Mouse (Mus musculus) layer of hippocampus, postnatal 25 days (tissue): ENCODE measurements around the gene Nxf3. TPM values are rescaled to one million over a fixed set of nuclear protein-coding genes. Genes with fewer than 3 reads are reported as not detected.
"Not testable (repeated sequence)": the region's sequence is repeated elsewhere in the genome, so short reads cannot be mapped to it uniquely, and the experiment has no call there.

Experiments used
- DNase-seq, 2 experiments: peaks; one replicate each; pipeline ENCODE4 v3.0.0; 2022; ENCODE audit warnings: mixed read lengths in 2 of 2, low spot score in 1 of 2; ENCODE audit errors: extremely low spot score in 1 of 2
- total RNA-seq, 2 experiments: library from RNA; stranded (reverse); gene quantifications; 2 replicates each; pipeline ENCODE4 v1.2.3; 2021

The Nxf3 gene
- not detected for total RNA-seq

DNA sequence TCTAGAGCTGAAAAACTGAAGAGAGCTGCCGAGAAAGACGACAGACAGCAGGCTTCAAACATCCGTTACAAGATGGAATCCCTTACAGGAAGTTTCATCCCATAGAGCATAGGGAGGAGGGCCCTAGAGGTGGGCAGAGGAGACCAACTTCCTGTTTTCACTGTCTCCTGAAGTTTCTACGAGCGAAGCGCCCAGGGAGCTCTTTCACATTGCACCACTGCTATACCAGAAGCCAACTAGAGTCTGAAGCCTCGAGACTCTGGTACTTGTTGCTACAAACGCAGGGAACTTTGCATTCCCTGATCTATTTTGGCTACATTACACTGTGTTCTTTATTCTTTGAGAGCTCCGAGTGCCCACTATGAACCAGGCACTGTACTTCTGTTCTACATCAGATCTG lies at the start of gene Nxf3:
TSS of gene Nxf3 (minus strand) at position 101 of the 400 bp plus-strand sequence.
- no peak for DNase-seq

DNA sequence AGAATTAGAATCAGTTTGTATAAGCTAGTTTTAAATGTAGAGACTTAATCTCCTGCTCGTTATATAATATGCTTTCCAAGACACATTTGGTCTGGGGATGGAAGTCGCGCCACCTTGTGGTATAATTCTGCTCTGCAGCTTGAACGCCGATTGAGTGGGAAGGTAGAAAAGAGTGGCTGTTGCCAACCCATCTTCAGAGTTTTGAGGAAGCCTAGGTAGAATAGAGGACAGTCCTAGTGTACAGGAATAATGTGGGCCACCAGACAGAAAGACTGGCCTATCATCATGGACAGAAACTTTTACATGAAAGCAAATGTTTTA lies 42.6 kb upstream of the Nxf3 start:
- peak; percentile 35 to 62 for DNase-seq

DNA sequence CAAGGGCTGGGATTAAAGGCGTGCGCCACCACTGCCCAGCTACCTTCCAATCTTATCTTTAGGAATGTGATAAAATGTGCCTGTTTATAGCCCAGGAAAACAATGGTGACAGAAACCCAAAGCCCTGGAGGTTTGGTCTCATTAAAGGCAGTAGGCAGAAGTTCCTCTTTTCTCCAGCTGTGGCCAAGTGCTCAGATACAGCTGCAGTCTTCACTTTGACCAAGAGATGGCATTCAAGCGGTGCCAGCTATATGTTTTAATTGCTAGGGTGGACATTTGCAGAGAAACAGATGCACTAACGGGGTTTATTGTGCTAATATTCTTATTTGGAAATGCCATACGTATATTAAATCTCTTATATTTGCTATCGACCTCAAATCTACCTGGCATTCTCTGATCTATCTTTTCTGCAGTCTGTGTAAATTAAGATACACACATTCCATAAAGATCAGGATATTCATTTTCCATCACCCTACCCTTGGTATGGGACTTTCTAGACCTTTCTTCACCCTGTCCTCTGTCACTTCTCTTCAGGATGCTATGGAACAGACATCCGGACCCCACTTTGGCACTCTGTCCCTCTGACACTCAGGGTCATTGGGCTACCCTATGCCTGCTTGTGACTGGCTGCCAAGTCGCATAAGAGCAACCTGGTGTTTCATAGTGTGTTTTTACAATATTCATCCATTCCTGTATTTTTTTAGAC lies 42.1 kb upstream of the Nxf3 start:
- DNase-seq: no peak

DNA sequence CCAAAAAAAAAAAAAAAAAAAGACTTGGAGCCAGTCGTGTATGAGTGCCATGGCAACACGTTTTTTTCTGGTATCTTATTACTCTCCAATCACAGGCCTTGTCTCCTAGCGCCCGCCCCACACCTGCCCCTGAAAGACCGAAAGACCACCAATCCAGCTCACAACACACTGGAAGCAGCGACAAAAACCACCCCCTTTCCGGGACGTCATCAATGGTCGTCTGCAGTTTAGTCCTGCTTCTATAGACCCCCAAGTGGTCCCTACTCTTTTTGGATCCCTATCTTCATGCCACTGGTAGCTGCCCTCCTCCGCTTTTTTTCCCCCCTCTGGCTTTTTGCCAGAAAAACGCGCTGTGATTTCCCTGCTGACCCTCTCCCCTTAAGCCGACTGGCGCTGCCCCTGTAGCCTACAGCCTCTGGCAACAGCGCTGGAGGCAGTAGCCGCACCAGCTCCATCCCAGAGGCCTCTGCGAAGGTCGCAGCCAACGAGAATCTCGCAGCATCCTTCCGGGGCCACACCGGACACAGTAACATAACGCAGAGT lies 30.4 kb upstream of the Nxf3 start:
- peak in 1 of 2 experiments; percentile 53 for DNase-seq

DNA sequence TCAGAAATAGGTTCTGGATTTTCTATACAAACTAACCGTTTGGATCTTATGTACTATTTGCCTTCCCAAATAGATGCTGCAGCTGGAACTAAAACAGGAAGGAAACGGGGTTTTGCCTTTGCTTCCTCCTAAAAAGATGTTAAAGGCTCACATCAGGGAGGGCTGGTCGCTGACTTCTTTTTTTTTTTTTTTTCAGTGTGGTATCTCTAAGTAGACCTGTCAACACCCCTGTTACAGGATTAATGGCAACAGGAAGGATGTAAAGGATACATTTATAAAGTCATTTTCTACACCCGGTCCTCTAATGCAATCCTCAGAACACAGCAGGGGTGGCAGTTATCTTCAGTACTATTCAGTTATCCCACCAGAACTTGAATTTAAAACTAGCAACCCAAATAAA lies 30.0 kb upstream of the Nxf3 start:
- no peak for DNase-seq

DNA sequence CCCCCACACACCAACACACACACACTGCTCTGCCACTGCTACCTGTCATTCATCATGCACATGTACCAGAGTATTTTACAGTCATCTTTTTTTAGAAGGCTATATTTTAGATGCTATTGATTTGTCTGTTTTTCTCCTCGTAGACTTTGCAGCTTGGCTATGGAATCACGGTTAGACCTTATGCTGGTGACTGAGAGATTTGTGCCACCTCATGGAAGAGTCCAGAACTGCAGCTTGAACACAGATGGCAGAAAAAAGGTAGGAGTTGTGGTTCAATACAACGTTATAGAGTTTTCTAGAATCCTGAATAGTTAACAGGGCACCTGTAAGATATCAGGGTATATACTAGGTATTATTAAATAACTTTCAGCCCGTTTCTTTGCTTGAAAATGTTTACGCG lies 22.9 kb upstream of the Nxf3 start:
- peak in 1 of 2 experiments; percentile 74 for DNase-seq

DNA sequence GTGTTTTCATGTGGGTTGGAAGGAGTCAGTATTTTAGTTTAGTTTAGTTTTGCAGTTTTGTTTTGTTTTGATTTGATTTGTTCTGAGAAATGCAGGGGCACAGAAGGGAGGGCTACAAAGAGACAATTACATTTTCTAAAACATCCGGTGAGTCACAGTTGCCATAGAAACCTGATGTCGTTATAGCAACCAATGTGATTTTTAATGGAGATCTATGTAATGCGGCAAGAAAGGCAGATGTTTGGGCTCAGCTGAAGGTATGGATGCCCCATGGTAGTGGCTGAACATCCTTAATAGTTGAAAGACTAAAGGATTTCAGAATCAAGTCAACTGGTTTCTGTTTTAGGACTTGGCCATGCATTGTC lies 19.7 kb upstream of the Nxf3 start:
- no peak for DNase-seq

DNA sequence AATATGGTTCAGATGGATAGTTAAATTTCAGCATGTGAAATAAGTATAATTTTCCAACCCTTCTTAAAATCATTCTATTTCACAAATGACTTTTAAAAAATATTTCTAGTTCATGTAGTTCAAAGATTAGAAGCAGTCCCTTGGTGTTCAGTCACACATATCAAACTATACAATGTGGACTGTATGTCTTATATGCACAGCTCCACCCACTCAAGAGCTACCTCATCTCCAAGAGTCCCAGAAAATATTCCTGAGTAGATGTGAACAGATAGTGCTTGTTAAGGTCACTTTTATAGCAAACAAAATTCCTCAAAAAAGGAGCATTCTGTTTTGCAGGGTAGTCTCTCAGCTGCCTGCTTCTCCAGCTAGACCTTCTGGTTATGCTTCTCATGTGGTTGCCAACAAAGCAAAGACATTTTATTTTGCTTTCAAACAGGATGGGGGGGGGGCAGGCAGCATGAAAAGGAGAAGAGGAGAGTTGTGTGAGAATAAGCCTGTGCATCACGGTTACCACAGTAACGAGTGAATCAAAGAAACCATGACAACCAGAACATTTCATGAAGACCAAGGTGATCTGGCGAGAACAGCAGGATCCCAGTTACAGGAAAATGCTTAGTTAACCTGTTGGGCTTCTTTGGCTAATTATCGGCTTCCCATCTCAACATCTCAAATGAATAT lies 19.1 kb upstream of the Nxf3 start:
- DNase-seq: no peak

DNA sequence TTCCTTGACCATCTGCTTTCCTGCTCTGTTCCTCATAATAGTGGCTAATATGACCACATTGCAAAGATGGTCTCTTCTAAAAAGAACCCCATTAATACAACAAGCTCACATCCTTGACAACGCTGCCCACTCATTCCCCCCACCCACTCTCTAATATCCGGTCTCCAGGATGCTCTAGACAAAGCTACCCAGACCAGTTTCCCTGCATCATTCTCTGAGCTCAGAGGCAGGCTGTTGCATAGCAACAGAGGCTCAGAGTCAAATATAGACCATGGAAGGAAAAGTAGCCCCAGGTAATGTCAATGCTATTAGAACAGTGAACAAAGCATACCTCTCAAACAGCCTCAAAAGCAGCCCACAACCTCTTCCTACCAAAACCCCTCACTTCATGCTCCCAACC lies 9.4 kb upstream of the Nxf3 start:
- DNase-seq: no peak

DNA sequence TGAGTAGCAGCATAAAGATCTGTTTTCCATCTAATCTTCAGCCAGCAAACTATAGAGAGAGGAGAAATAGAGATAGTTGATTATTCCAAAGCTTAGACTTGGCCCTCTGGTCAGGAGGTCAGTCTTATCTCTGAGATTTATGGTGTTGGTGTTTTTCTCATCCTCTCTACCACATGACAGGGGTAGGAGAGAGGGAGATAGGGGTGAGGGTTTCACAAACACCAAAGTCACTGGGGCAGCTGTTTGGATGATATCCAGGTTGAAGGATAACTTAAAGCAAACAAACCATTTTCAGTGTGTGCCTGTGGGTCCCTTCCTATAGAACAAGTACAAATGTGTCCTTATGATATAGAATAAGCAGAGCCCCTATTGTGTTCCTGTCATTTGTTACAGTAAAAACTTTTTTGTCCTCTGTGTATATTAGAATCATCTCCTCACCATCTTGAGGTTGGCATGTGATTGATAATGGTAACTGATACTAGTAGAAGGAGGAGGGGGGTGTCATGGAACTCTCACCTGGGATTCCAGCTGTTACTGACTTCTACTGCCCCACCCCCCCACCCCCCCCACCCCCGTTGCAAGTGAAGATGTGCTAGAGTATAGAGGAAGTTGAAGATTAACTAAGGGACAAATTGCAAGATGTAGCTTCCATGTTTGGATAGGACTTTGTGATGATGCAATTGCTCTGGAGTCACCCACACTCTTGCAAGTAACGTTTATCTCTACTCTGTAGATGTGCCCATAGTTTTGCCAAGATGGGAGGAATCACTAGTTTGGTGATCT lies 7.6 kb upstream of the Nxf3 start:
- no peak for DNase-seq

DNA sequence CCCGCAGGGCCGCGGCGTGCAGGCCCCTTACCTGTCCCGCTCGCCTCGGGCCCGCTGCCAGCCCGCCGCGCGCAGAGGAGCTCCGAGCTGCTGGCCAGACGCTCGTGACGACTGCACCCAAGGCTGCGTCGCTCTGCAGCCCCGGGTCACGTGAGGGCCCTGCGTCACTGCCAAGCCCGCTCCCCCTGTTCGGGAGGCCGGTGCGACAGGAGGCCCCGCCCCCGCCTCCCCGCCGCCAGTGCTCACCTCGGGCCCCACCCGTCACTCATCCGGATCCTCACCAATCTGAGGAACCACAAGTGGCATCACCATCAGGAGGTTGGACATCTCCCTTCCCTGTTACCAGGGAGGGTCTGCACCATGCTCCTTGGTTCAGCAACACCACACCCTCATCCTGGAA lies 17.0 kb downstream of the Nxf3 start, which contains the start of gene Bex2:
TSS of gene Bex2 (minus strand) at position 217 of the 400 bp plus-strand sequence.
- DNase-seq: not testable (repeated sequence)

DNA sequence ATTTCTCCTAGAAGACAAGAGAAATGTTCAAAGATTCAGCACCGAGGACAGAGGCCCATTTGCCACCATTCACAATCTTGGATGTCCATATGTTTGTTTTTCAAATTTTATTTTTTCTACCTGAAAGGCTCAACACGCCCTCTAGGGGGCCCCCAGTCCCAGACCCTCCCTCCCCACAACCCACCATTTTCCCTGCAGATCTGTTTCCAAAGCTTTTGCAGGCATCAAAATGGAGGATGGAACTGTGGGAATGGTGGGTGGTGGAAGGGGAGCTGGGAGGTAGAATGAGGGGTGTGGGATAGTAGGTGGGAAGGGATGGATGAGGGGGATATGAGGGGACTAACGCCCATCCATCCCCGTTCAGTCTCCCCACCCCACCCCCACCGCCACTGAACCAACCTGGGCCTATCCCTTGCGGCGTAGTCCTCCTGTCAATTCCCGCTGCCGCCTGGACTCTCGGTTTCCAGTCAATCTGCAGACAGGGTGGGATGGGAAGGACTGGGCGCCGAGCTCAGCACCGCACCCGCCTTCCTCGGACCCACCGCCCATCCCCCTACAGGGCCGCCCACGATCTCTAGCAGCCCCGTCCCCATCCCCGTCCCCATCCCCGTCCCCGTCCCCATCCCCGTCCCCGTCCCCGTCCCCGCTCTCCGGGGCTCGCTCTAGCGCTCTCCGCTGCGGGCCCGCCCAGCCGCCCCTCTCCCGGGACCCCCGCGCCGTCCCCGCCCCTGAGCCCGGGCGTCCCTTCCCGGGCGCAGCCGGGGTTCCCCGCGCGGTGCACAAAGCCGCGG lies 17.7 kb downstream of the Nxf3 start:
- DNase-seq: peak; percentile 8 to 12

DNA sequence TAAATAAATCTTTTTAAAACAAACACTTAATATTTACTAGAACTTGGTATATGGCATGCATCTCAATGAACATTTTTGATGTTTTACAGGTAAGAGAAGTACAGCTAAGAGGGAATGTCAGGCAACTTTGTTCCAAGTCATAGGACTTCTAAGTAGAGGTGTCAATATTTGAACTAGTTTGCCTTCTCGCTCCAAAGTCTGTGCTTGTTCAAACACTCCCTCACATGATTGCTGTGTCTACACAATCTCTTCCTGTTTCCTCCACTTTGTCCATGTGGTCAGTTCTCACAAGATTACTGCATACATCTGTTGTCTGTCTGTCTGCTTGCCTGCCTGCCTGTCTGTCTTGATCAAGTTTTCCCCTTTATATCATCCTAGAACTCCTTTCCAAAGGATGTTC lies 24.4 kb downstream of the Nxf3 start:
- no peak for DNase-seq

DNA sequence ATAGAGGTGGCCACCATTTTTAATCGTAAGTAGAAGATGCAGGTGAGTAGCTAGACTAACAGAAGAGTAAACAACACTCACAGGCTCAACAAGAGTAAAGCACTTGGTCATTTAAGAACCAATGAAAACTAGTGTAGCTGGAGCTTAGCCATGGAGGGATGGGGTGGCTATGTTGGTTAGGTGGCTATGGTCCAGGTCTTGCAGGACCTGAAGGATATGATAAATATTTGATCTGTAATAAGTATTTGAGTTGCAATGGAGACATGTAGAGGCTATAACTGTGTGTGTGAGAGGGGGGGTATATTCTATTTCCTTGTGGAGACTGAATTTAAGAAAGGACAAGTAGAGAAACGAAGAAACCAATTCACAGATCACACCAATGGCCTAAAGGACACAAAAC lies 33.8 kb downstream of the Nxf3 start:
- no peak for DNase-seq

DNA sequence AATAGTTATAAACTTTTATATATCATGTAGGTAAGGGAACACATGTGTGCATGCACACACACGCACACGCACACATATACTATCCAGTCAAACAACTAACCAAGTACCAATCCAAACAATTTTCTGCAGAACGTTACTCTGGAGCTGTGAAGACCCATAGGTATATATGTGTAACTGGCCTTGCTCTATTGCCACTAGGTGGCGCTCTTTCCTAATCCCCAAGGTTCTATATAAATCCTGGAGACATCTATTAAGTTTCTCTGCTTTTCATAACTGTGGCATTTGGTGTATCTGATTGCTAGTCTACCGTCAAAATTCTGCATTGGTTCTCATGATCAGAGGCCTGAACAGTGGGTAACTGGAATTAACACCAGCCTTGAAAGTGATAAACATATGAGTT lies 37.5 kb downstream of the Nxf3 start:
- peak; percentile 33 to 65 for DNase-seq

DNA sequence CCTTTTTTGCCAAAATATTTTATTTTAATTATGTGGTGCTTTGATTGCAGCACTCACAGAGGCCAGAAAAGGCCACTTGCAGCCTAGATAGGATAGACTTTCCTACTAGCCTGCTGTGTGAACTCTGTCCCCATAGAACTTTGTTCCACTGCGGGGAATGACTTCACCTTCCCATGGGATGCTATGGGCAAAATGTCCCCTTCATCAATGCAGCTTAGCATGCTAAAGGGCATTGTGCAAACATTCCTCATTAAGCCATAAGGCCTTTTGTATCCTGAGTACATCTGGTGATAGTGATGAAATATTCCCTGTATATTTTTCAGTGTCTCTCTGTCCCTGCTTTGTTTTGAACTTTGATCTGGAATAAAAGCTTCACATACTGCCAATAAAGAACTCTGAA lies 41.3 kb downstream of the Nxf3 start:
- no peak for DNase-seq

DNA sequence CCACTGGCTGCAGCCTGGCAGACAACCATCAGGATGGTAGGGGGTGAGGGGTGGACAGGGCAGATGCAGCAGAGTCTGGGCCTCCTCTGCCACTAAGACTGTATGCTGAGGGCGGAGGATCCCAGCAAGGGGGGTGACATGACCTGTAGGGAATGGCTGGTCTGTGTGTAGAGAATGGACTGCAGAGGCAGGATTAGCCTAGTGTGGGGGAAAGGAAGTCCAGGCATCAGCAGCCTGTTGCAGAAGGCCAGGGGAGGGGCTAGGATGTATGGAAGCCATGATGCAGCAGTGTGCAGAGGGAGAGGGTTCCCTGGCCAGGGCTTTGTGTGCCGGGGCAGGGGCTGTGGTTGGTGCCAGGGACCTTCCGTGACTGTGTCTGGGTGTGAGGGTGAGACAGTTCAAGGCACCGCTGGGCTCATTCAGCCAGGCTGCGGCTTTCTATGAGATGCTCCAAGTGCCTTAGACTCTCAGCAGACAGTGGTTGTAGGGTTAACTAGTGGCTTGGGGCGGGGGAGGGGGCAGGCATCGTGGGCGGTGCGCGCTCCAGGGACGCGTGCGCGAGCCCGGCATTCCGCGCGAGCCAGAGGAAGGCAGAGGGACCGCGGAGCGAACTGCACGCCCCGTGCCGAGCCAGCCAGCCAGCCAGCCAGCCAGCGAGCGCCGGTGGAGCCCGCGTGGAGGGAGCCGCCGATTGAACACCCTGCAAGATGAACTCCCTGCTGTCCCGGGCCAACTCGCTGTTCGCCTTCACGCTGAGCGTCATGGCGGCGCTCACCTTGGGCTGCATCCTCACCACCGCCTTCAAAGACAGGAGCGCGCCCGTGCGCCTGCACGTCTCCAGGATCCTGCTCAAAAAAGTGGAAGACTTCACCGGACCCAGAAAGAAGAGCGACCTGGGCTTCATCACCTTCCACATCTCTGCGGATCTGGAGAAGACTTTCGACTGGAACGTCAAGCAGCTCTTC lies 52.0 kb downstream of the Nxf3 start, which contains the start of gene Arxes1:
TSS of gene Arxes1 (plus strand) at position 569 of the 965 bp plus-strand sequence.
- peak; percentile 19 to 44 for DNase-seq

DNA sequence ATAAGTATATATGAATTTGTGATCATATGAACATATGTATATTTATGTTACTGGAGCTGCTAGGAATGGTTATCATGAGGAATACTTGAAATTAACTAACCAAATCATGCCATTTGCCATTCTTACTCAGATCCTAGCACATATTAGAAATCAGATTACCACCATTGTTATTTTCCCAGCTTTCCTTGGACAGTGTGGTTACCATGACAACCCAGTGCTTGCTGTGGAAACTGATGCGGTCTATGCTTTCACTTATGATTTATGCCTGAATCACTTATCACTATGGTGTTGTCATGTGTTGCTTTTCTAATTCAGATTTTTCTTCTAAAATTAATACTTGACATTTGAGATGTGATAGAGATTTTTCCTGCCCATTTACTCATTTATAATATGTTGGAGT lies 54.7 kb downstream of the Nxf3 start:
- DNase-seq: no peak
